Comparison of ENCODE assay signal across 8 mouse cellular contexts in genomic region chr13:21453449-21453848, GRCm38 (mm10). TPM values are rescaled to one million over a fixed set of nuclear protein-coding genes. Genes with fewer than 3 reads are reported as not detected.
DNase-seq lines count a peak whose midpoint lies in the region; ATAC-seq lines count a peak whose summit lies in the region.

TSS of gene Zscan26 (minus strand) at chr13:21453730.

- H3K4me3 ChIP-seq in hindbrain, embryonic 14.5 days (replicated peaks; ENCODE audit: low read length): peak within 1 kb of the TSS; percentile 50

- WGBS in hindbrain, embryonic 14.5 days: under 1% methylated on average over 23 of the region's 23 CpGs

- H3K36me3 ChIP-seq in hindbrain, embryonic 14.5 days (replicated peaks; ENCODE audit: control insufficient read depth, insufficient read depth): peaks cover 15% of the 10 kb centered on the region

- DNase-seq in Muller cell, postnatal 12 days (ENCODE audit: inconsistent ontology term): peak; percentile 90
- DNase-seq in cerebellum, adult 9-10 months: peak; percentile 88
- DNase-seq in frontal cortex, postnatal 25 days (ENCODE audit: low spot score in 2 of 2): peak; percentile 72 to 81
- peak; percentile 83 for DNase-seq in hindbrain, embryonic 14.5 days (ENCODE audit: low spot score)
- DNase-seq in layer of hippocampus, postnatal 36 days: peak; percentile 82 to 85
- peak; percentile 92 for DNase-seq in lung, postnatal 36 days
- DNase-seq in retina, postnatal 1 day: peak; percentile 92
- DNase-seq in urinary bladder, adult 18-20 months (ENCODE audit: low spot score in 2 of 2): peak; percentile 80 to 86

- peaks cover 9% of the 10 kb centered on the region for H3K4me1 ChIP-seq in hindbrain, embryonic 14.5 days (replicated peaks; ENCODE audit: control insufficient read depth, insufficient read depth, low read length)

- no peaks in the 10 kb centered on the region for H3K9me3 ChIP-seq in hindbrain, embryonic 14.5 days (ENCODE audit: control insufficient read depth, low read length)

- peak; percentile 96 for ATAC-seq in hindbrain, embryonic 14.5 days (ENCODE audit: low FRiP score)

- peak within 1 kb of the TSS; percentile 69 for H3K9ac ChIP-seq in hindbrain, embryonic 14.5 days

- no peaks in the 10 kb centered on the region for H3K27me3 ChIP-seq in hindbrain, embryonic 14.5 days (ENCODE audit: control insufficient read depth, insufficient read depth, low read length)

- H3K27ac ChIP-seq in hindbrain, embryonic 14.5 days: peak within 1 kb of the TSS; percentile 51

- peak within 1 kb of the TSS; percentile 68 for H3K4me2 ChIP-seq in hindbrain, embryonic 14.5 days (replicated peaks)

RNA-seq across cellular contexts. Expression of gene Zscan26, which starts in this region (rescaled TPM):
- 14.1 and 17.4 TPM in 2 replicates for polyA plus RNA-seq in hindbrain, embryonic 14.5 days (2014; fragmentation: Nextera tagmentation; extraction: Ambion mirVana)
- 10 to 100 TPM; 52.3 to 53.5 TPM for total RNA-seq in layer of hippocampus, postnatal 36 days (2021)

Comparison
In these comparisons a context has a peak if more than half of its experiments do, and no peak if none do; other contexts are left out.
1. Peak in every context shown above with its lines: DNase-seq, ATAC-seq, H3K4me3 ChIP-seq and H3K27ac ChIP-seq.